Mouse (Mus musculus): Measurements from ENCODE around the gene Mast4.

- no peak for TF ChIP-seq CTCF (IDR thresholded peaks at IDR 0.05; ENCODE audit: low read depth)
- TF ChIP-seq EP300 (IDR thresholded peaks at IDR 0.05; ENCODE audit: low read depth) = no peak
These were observed 205.0 kb downstream of the Mast4 start for GRCm38 (mm10) chr13:103129130-103129797.

All from liver, embryonic 14.5 days (tissue).